10 mouse cellular contexts compared by ENCODE assay signal in genomic region chr6:92071121-92071839, GRCm38 (mm10). TPM values are rescaled to one million over a fixed set of nuclear protein-coding genes. Genes with fewer than 3 reads are reported as not detected.
DNase-seq lines count a peak whose midpoint lies in the region; ATAC-seq and TF ChIP-seq lines count a peak whose summit lies in the region.
"Had no signal": no experiment of that assay in that cellular context is flagged by ENCODE, and none has a peak within 500 bp of the region (broad histone marks: within the 10 kb centered on the region; RNA-seq: fewer than 3 reads in every experiment).

No protein-coding gene starts in this region.

- no peak overlapping the region for H3K9ac ChIP-seq in midbrain, postnatal 0 days (replicated peaks; ENCODE audit: low read length, poor library complexity, severe bottlenecking)
- H3K9ac ChIP-seq in midbrain, embryonic 13.5 days (replicated peaks): no peak overlapping the region
- no peak overlapping the region for H3K9ac ChIP-seq in stomach, postnatal 0 days (ENCODE audit: low read length)
- H3K9ac ChIP-seq: forebrain, embryonic 12.5 days had no signal

- no peaks in the 10 kb centered on the region for H3K9me3 ChIP-seq in midbrain, postnatal 0 days (ENCODE audit: low read length)
- no peaks in the 10 kb centered on the region for H3K9me3 ChIP-seq in midbrain, embryonic 13.5 days
- H3K9me3 ChIP-seq in stomach, postnatal 0 days (ENCODE audit: control insufficient read depth, low read length): no peaks in the 10 kb centered on the region
- H3K9me3 ChIP-seq: forebrain, embryonic 12.5 days had no signal

- H3K4me3 ChIP-seq in midbrain, postnatal 0 days (ENCODE audit: low read depth, low read length): no peak overlapping the region
- no peak overlapping the region for H3K4me3 ChIP-seq in midbrain, embryonic 13.5 days (replicated peaks)
- no peak overlapping the region for H3K4me3 ChIP-seq in stomach, postnatal 0 days (ENCODE audit: low read depth, low read length)
- H3K4me3 ChIP-seq: forebrain, embryonic 12.5 days had no signal

- H3K36me3 ChIP-seq in midbrain, postnatal 0 days (ENCODE audit: insufficient read depth, low read length): 0 out of 2 replicates have a peak, but pooled peaks cover 4% of the 10 kb centered on the region
- H3K36me3 ChIP-seq in midbrain, embryonic 13.5 days: no peaks in the 10 kb centered on the region
- no peaks in the 10 kb centered on the region for H3K36me3 ChIP-seq in stomach, postnatal 0 days (ENCODE audit: control insufficient read depth, insufficient read depth, low read length)
- H3K36me3 ChIP-seq: forebrain, embryonic 12.5 days had no signal

- TF ChIP-seq CTCF in midbrain, postnatal 0 days (IDR thresholded peaks at IDR 0.05): peak; percentile 49
- TF ChIP-seq CTCF in stomach, postnatal 0 days (IDR thresholded peaks at IDR 0.05; ENCODE audit: low read depth): peak; percentile 47

- no peaks in the 10 kb centered on the region for H3K4me1 ChIP-seq in midbrain, postnatal 0 days (ENCODE audit: insufficient read depth, low read length)
- H3K4me1 ChIP-seq in midbrain, embryonic 13.5 days (replicated peaks): 0 out of 2 replicates have a peak, but pooled peaks cover 3% of the 10 kb centered on the region
- H3K4me1 ChIP-seq in stomach, postnatal 0 days (replicated peaks; ENCODE audit: control insufficient read depth, insufficient read depth): no peaks in the 10 kb centered on the region
- H3K4me1 ChIP-seq: forebrain, embryonic 12.5 days had no signal

- H3K27ac ChIP-seq in midbrain, postnatal 0 days (ENCODE audit: low read depth, low read length): no peak overlapping the region
- H3K27ac ChIP-seq in midbrain, embryonic 13.5 days: no peak overlapping the region
- H3K27ac ChIP-seq in stomach, postnatal 0 days (replicated peaks): no peak overlapping the region
- H3K27ac ChIP-seq: forebrain, embryonic 12.5 days had no signal

- no peak for TF ChIP-seq EP300 in stomach, postnatal 0 days (optimal IDR thresholded peaks at IDR 0.05)

- H3K27me3 ChIP-seq in midbrain, postnatal 0 days (ENCODE audit: insufficient read depth, low read length): no peaks in the 10 kb centered on the region
- no peaks in the 10 kb centered on the region for H3K27me3 ChIP-seq in midbrain, embryonic 13.5 days
- H3K27me3 ChIP-seq in stomach, postnatal 0 days (ENCODE audit: control insufficient read depth, insufficient read depth, low read length): no peaks in the 10 kb centered on the region

- WGBS in midbrain, postnatal 0 days: 53% methylated on average over 15 of the region's 15 CpGs
- WGBS in midbrain, embryonic 13.5 days: 56% methylated on average over 15 of the region's 15 CpGs
- 45% methylated on average over 15 of the region's 15 CpGs for WGBS in stomach, postnatal 0 days

- DNase-seq in gastrocnemius, adult 18-20 months (ENCODE audit: low spot score): peak; percentile 63
- no peak for DNase-seq in gastrocnemius, postnatal 10 days
- DNase-seq in midbrain, postnatal 0 days (ENCODE audit: low spot score): no peak
- peak; percentile 76 to 80 for DNase-seq in kidney, postnatal 36 days
- peak; percentile 34 for DNase-seq in stomach, postnatal 0 days (ENCODE audit: low spot score)
- DNase-seq in natural killer cell, adult 2 months (ENCODE audit: low spot score in 2 of 2): no peak
- DNase-seq in thymus, postnatal 14 days: no peak

- no peak overlapping the region for H3K4me2 ChIP-seq in midbrain, postnatal 0 days (ENCODE audit: low read depth, low read length, poor library complexity, severe bottlenecking)
- no peak overlapping the region for H3K4me2 ChIP-seq in midbrain, embryonic 13.5 days (replicated peaks)
- no peak overlapping the region for H3K4me2 ChIP-seq in stomach, postnatal 0 days (replicated peaks; ENCODE audit: low read depth)
- H3K4me2 ChIP-seq: forebrain, embryonic 12.5 days; heart, embryonic 11.5 days had no signal

- ATAC-seq in midbrain, postnatal 0 days (ENCODE audit: low FRiP score): no peak
- ATAC-seq in midbrain, embryonic 13.5 days: no peak
- ATAC-seq in stomach, postnatal 0 days (ENCODE audit: low FRiP score, low TSS enrichment): no peak

RNA-seq across cellular contexts. Expression of gene Nr2c2, which starts 19.9 kb away (rescaled TPM):
- total RNA-seq in gastrocnemius, adult 18-20 months (2021): 10 to 100 TPM; 19.5 to 21.3 TPM
- 10 to 100 TPM; 27.5 to 32.6 TPM for total RNA-seq in gastrocnemius, postnatal 10 days (2021)
- total RNA-seq in midbrain, postnatal 0 days (2014; rRNA removed): 64.5 and 77.1 TPM in 2 replicates
- polyA plus RNA-seq in midbrain, postnatal 0 days (2015; fragmentation: Nextera tagmentation; extraction: Ambion mirVana): 29.0 and 33.5 TPM in 2 replicates
- 22.0 and 23.9 TPM in 2 replicates for polyA plus RNA-seq in midbrain, embryonic 13.5 days (2015; fragmentation: Nextera tagmentation; extraction: Ambion mirVana)
- 6.9 and 9.0 TPM in 2 replicates for polyA plus RNA-seq in stomach, postnatal 0 days (2015; fragmentation: Nextera tagmentation; extraction: Ambion mirVana)

Comparison
In these comparisons a context has a peak if more than half of its experiments do, and no peak if none do; other contexts are left out.
1. DNase-seq: peak in gastrocnemius, adult 18-20 months (single experiment), kidney, postnatal 36 days (2 of 2) and stomach, postnatal 0 days (single experiment); none in gastrocnemius, postnatal 10 days (single experiment), midbrain, postnatal 0 days (single experiment), natural killer cell, adult 2 months (0 of 2) and thymus, postnatal 14 days (single experiment).